Mouse (Mus musculus): ENCODE measurements around the gene Bcam. TPM values are rescaled to one million over a fixed set of nuclear protein-coding genes. Genes with fewer than 3 reads are reported as not detected.

Bcam gene
- polyA plus RNA-seq, 1 experiment from 2014 or later, result 17.6 TPM

DNA sequence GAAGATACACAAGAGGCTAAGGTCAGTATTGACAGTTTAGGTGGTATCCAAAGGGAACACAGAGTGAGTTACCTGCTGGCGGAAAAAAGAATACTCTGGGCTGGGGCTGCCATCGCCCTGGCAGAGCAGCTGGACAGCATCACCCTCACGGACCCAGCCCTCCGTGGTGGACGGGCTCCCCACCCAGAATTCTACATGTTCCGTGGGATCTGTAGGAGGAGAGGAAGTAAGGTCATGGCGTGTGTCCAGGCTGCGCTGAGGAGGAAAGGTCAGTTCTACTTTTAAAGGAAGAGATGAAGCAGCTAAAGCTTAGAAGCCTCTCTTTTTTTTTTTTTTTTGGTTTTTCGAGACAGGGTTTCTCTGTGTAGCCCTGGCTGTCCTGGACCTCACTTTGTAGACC, 6.2 kb downstream of the Bcam start:
- no peaks in the 10 kb centered on the region for H3K36me3 ChIP-seq (ENCODE audit: control insufficient read depth, insufficient read depth, low read length)
- H3K4me3 ChIP-seq (ENCODE audit: low read depth, low read length), result no peak overlapping the region
- no peaks in the 10 kb centered on the region for H3K4me1 ChIP-seq (replicated peaks; ENCODE audit: control insufficient read depth, insufficient read depth, low read length)
- H3K27ac ChIP-seq (ENCODE audit: low read depth, low read length), result no peak overlapping the region
- no peaks in the 10 kb centered on the region for H3K9me3 ChIP-seq (ENCODE audit: control insufficient read depth, low read length)
- H3K4me2 ChIP-seq (ENCODE audit: low read depth, low read length, severe bottlenecking), result no peak overlapping the region
- no peak for DNase-seq (ENCODE audit: low spot score)
- peaks cover 7% of the 10 kb centered on the region; the same call in 1 of the 2 replicates for H3K27me3 ChIP-seq (ENCODE audit: control insufficient read depth, insufficient read depth, low read length)
- no peak overlapping the region for H3K9ac ChIP-seq (ENCODE audit: low read length)
- 93% methylated on average over 8 of the region's 9 CpGs for WGBS
- ATAC-seq (replicated peaks; ENCODE audit: low FRiP score), result no peak

DNA sequence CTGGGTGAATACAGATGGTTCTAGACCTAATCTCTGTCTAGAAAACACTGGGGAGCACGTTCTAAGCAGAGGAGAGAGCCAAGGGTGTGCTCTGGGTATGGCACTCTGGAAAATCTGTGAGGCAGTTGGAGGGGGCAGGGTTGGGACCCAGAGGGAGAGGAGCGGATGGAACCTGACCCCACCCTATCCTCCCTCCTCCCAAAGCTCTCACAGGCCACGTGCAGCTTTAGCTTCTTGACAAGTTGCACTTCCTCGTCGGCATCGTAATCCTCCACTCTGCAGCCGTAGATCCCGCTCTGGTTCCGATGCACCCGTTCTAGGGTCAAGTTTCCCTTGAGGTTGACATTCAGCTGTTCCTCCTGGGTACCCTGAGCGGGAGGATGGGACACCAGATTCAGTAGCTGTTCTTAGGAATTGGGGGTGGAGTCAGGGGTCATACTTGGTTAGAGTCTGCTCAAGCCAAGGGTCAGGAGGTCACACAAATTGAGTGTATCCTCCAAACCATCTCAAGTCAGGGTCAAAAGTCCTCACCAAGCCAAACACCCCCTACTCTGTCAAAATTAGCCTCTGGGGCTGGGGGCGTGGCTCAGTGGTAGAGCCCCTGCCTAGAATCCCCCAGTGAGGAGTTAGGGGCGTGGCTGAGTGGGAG, 6.9 kb downstream of the Bcam start:
- 90% methylated on average over 13 of the region's 13 CpGs for WGBS
- no peaks in the 10 kb centered on the region for H3K4me1 ChIP-seq (replicated peaks; ENCODE audit: control insufficient read depth, insufficient read depth, low read length)
- no peaks in the 10 kb centered on the region for H3K9me3 ChIP-seq (ENCODE audit: control insufficient read depth, low read length)
- H3K27ac ChIP-seq (ENCODE audit: low read depth, low read length), result no peak overlapping the region
- no peak overlapping the region for H3K4me3 ChIP-seq (ENCODE audit: low read depth, low read length)
- H3K9ac ChIP-seq (ENCODE audit: low read length), result no peak overlapping the region
- ATAC-seq (replicated peaks; ENCODE audit: low FRiP score), result no peak
- no peak overlapping the region for H3K4me2 ChIP-seq (ENCODE audit: low read depth, low read length, severe bottlenecking)
- peaks cover 1% of the 10 kb centered on the region; the same call in 1 of the 2 replicates for H3K27me3 ChIP-seq (ENCODE audit: control insufficient read depth, insufficient read depth, low read length)
- H3K36me3 ChIP-seq (ENCODE audit: control insufficient read depth, insufficient read depth, low read length), result no peaks in the 10 kb centered on the region
- DNase-seq (ENCODE audit: low spot score), result no peak

DNA sequence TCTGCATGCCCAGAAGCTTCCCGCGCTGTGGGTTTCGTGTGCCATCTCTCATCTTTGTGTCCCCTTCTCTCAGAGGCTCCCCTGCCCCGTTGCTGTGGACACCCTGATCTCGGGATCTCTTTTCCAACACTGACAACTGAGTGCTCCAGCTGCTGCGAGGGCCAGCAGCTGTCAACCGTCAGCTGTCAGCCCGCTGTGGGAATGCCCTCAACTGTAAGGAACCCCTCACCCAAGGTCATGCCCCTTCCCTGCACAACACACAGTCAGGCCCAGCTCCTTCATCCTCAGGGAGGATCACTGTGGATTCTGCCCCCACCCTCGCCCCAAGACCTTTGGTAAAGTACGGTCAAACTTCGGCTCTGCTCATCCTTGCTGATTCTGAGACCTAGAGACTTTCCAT, 8.5 kb downstream of the Bcam start:
- 94% methylated on average over 11 of the region's 11 CpGs for WGBS
- Histone ChIP-seq H3K36me3 (ENCODE audit: control insufficient read depth, insufficient read depth, low read length) (no peaks in the 10 kb centered on the region), H3K27ac (ENCODE audit: low read depth, low read length) (no peak overlapping the region), H3K27me3 (ENCODE audit: control insufficient read depth, insufficient read depth, low read length) (no peaks in the 10 kb centered on the region), H3K9ac (ENCODE audit: low read length) (no peak overlapping the region), H3K9me3 (ENCODE audit: control insufficient read depth, low read length) (no peaks in the 10 kb centered on the region), H3K4me3 (ENCODE audit: low read depth, low read length) (no peak overlapping the region), H3K4me2 (ENCODE audit: low read depth, low read length, severe bottlenecking) (no peak overlapping the region), H3K4me1 (replicated peaks; ENCODE audit: control insufficient read depth, insufficient read depth, low read length) (no peaks in the 10 kb centered on the region)
- ATAC-seq (replicated peaks; ENCODE audit: low FRiP score), result no peak
- no peak for DNase-seq (ENCODE audit: low spot score)

- no peak overlapping the region for H3K9ac ChIP-seq (ENCODE audit: low read length)
- H3K4me3 ChIP-seq (ENCODE audit: low read depth, low read length), result no peak overlapping the region
- H3K36me3 ChIP-seq (ENCODE audit: control insufficient read depth, insufficient read depth, low read length), result no peaks in the 10 kb centered on the region
- 93% methylated on average over 13 of the region's 13 CpGs for WGBS
- no peaks in the 10 kb centered on the region for H3K4me1 ChIP-seq (replicated peaks; ENCODE audit: control insufficient read depth, insufficient read depth, low read length)
- H3K27ac ChIP-seq (ENCODE audit: low read depth, low read length), result no peak overlapping the region
- H3K4me2 ChIP-seq (ENCODE audit: low read depth, low read length, severe bottlenecking), result no peak overlapping the region
- H3K27me3 ChIP-seq (ENCODE audit: control insufficient read depth, insufficient read depth, low read length), result no peaks in the 10 kb centered on the region
- DNase-seq (ENCODE audit: low spot score), result no peak
- no peaks in the 10 kb centered on the region for H3K9me3 ChIP-seq (ENCODE audit: control insufficient read depth, low read length)
- no peak for ATAC-seq (replicated peaks; ENCODE audit: low FRiP score)
These were observed 10.8 kb downstream of the Bcam start for GRCm38 (mm10) chr7:19760021-19760420.

DNA sequence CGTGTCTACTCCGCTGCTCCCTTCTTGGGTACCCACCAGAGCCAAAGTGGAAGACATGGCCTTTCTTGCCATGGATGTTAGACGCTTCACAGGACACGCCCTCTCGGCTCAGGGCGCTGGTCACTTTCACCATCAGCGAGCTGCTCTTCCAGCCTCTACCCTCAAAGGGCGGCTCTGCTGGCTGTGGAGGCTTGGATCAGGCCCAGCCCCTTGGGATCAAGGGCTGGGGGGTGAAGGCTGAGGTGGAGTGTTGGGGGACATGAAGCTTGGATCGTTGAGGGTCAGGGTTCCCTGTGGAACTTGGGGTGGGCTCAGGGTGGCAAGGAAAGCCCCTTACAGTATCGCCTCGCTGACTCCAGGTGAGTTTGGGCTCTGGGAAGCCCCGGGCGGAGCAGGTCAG, 12.2 kb downstream of the Bcam start:
- Histone ChIP-seq H3K4me1 (replicated peaks; ENCODE audit: control insufficient read depth, insufficient read depth, low read length) (no peaks in the 10 kb centered on the region), H3K27ac (ENCODE audit: low read depth, low read length) (no peak overlapping the region), H3K36me3 (ENCODE audit: control insufficient read depth, insufficient read depth, low read length) (no peaks in the 10 kb centered on the region), H3K4me2 (ENCODE audit: low read depth, low read length, severe bottlenecking) (no peak overlapping the region), H3K4me3 (ENCODE audit: low read depth, low read length) (no peak overlapping the region), H3K9ac (ENCODE audit: low read length) (no peak overlapping the region), H3K9me3 (ENCODE audit: control insufficient read depth, low read length) (no peaks in the 10 kb centered on the region), H3K27me3 (ENCODE audit: control insufficient read depth, insufficient read depth, low read length) (no peaks in the 10 kb centered on the region)
- DNase-seq (ENCODE audit: low spot score) (no peak), ATAC-seq (replicated peaks; ENCODE audit: low FRiP score) (no peak)
- WGBS, result 87% methylated on average over 13 of the region's 13 CpGs

GRCm38 (mm10) chr7:19755851-19756786, 14.7 kb downstream of the Bcam start:
- ATAC-seq (replicated peaks; ENCODE audit: low FRiP score), result no peak
- Histone ChIP-seq H3K4me1 (replicated peaks; ENCODE audit: control insufficient read depth, insufficient read depth, low read length) (no peaks in the 10 kb centered on the region), H3K27ac (ENCODE audit: low read depth, low read length) (no peak overlapping the region), H3K36me3 (ENCODE audit: control insufficient read depth, insufficient read depth, low read length) (no peaks in the 10 kb centered on the region), H3K4me2 (ENCODE audit: low read depth, low read length, severe bottlenecking) (no peak overlapping the region), H3K9ac (ENCODE audit: low read length) (no peak overlapping the region), H3K27me3 (ENCODE audit: control insufficient read depth, insufficient read depth, low read length) (no peaks in the 10 kb centered on the region), H3K9me3 (ENCODE audit: control insufficient read depth, low read length) (no peaks in the 10 kb centered on the region), H3K4me3 (ENCODE audit: low read depth, low read length) (no peak overlapping the region)
- WGBS, result 84% methylated on average over 23 of the region's 24 CpGs
- no peak for DNase-seq (ENCODE audit: low spot score)

- DNase-seq (ENCODE audit: low spot score), result no peak
- no peak overlapping the region for H3K4me2 ChIP-seq (ENCODE audit: low read depth, low read length, severe bottlenecking)
- no peak overlapping the region for H3K4me3 ChIP-seq (ENCODE audit: low read depth, low read length)
- no peaks in the 10 kb centered on the region for H3K27me3 ChIP-seq (ENCODE audit: control insufficient read depth, insufficient read depth, low read length)
- no peak overlapping the region for H3K9ac ChIP-seq (ENCODE audit: low read length)
- 77% methylated on average over 2 of the region's 2 CpGs for WGBS
- no peak overlapping the region for H3K27ac ChIP-seq (ENCODE audit: low read depth, low read length)
- ATAC-seq (replicated peaks; ENCODE audit: low FRiP score), result no peak
- H3K9me3 ChIP-seq (ENCODE audit: control insufficient read depth, low read length), result no peaks in the 10 kb centered on the region
- H3K4me1 ChIP-seq (replicated peaks; ENCODE audit: control insufficient read depth, insufficient read depth, low read length), result peaks cover 2% of the 10 kb centered on the region; the same call in 1 of the 2 replicates
- no peaks in the 10 kb centered on the region for H3K36me3 ChIP-seq (ENCODE audit: control insufficient read depth, insufficient read depth, low read length)
These were observed 15.8 kb downstream of the Bcam start for GRCm38 (mm10) chr7:19755008-19755407.

DNA sequence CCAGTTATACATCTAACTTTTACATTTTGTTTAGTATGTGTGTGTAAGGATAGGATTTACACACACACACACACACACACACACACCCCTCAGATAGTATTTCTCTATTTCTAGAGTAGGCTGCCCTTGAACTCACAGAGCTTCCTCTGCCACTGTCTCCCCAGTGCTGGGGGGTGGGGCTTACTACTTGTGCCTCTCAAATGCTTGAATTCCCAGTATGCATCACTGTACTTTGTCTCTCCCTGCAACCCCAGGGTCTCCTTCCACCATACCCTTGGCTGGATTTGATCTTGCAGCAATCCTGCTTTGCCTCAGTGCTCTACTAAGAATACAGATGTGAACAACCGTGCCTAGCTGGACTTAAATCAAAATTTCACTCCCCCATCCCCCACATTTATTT, 16.8 kb downstream of the Bcam start:
- DNase-seq (ENCODE audit: low spot score), result no peak
- H3K4me1 ChIP-seq (replicated peaks; ENCODE audit: control insufficient read depth, insufficient read depth, low read length), result peaks cover 2% of the 10 kb centered on the region; the same call in 1 of the 2 replicates
- H3K9ac ChIP-seq (ENCODE audit: low read length), result no peak overlapping the region
- H3K9me3 ChIP-seq (ENCODE audit: control insufficient read depth, low read length), result no peaks in the 10 kb centered on the region
- no peak for ATAC-seq (replicated peaks; ENCODE audit: low FRiP score)
- H3K27me3 ChIP-seq (ENCODE audit: control insufficient read depth, insufficient read depth, low read length), result no peaks in the 10 kb centered on the region
- H3K4me2 ChIP-seq (ENCODE audit: low read depth, low read length, severe bottlenecking), result no peak overlapping the region
- WGBS, result 88% methylated on average over 1 of the region's 1 CpGs
- no peaks in the 10 kb centered on the region for H3K36me3 ChIP-seq (ENCODE audit: control insufficient read depth, insufficient read depth, low read length)
- H3K4me3 ChIP-seq (ENCODE audit: low read depth, low read length), result no peak overlapping the region
- no peak overlapping the region for H3K27ac ChIP-seq (ENCODE audit: low read depth, low read length)

Measured in forebrain, embryonic 11.5 days (tissue).